Mouse (Mus musculus): Measurements from ENCODE around the gene Nupr1l. TPM values are rescaled to one million over a fixed set of nuclear protein-coding genes. Genes with fewer than 3 reads are reported as not detected.
"Not testable (repeated sequence)": the region's sequence is repeated elsewhere in the genome, so short reads cannot be mapped to it uniquely, and the experiment has no call there.

Gene Nupr1l
- polyA plus RNA-seq, 1 experiment from 2014 or later, result 3.4 TPM

DNA sequence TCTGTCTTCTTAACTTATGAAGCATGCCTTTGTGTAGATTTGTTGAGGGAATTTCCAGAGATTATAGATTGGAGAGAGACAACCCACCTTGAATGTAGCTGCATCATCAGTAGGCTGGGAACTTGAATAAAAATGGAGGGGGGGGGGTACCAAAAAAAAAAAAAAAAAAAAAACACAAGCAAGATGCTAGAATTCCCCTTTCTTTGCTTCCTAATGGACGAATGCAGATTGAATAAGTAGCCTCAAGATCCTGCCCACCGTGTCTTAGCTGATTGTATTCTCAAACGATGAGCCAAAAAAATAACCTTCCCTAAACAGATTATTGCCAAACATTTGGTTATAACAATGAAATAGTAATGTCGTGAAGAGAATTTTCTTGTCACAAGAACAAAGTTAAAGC is 565 bp upstream of the Nupr1l start:
- DNase-seq (ENCODE audit: low spot score), result no peak
- 21% methylated on average over 4 of the region's 4 CpGs for WGBS

DNA sequence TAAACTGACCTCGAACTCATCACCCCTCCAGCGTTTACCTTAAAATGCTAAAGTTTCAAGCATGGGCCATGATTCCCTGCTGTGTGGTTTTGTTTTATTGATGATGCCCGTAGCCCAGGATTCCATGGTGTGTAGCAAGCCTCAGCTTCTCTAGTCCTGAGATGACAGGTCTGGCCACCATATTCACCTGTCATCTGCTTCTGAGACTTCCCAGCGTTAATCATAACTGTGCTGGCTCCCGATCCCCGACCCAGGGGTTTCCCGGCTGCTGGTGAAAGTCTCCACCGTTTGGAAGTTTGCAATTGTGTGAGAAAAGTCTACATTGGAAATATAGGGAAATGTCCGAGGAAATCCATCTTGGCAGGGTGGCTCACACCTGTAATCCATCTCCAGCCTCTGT is 807 bp downstream of the Nupr1l start:
- no peak for DNase-seq (ENCODE audit: low spot score)
- 70% methylated on average over 9 of the region's 9 CpGs for WGBS
- no peak overlapping the region for H3K27ac ChIP-seq (replicated peaks; ENCODE audit: low read depth, low read length)

More for the DNA sequence above, 565 bp upstream of the Nupr1l start:
- ATAC-seq (ENCODE audit: low read depth), result no peak
- H3K27me3 ChIP-seq (replicated peaks; ENCODE audit: control insufficient read depth, insufficient read depth, low read length), result no peaks in the 10 kb centered on the region
- peak overlapping the region; percentile 82; the same call in 1 of the 2 replicates for H3K27ac ChIP-seq (replicated peaks; ENCODE audit: low read depth, low read length)
- H3K4me3 ChIP-seq (ENCODE audit: low read depth, low read length), result peak overlapping the region; percentile 75
- H3K9me3 ChIP-seq (ENCODE audit: control insufficient read depth, low read length), result no peaks in the 10 kb centered on the region
- H3K4me1 ChIP-seq (ENCODE audit: control insufficient read depth, insufficient read depth, low read length), result no peaks in the 10 kb centered on the region
- peak overlapping the region; percentile 89 for H3K4me2 ChIP-seq (ENCODE audit: low read depth, low read length)
- H3K36me3 ChIP-seq (ENCODE audit: control insufficient read depth, insufficient read depth, low read length), result 0 out of 2 replicates have a peak, but pooled peaks cover 6% of the 10 kb centered on the region
- H3K9ac ChIP-seq (ENCODE audit: low read depth, low read length), result peak overlapping the region; percentile 80

GRCm38 (mm10) chr5:129909591-129909990 is 1.3 kb downstream of the Nupr1l start:
- no peak overlapping the region for H3K4me3 ChIP-seq (ENCODE audit: low read depth, low read length)

More for the DNA sequence above, 807 bp downstream of the Nupr1l start:
- Histone ChIP-seq H3K4me3 (ENCODE audit: low read depth, low read length) (peak overlapping the region; percentile 75), H3K36me3 (ENCODE audit: control insufficient read depth, insufficient read depth, low read length) (no peaks in the 10 kb centered on the region), H3K9ac (ENCODE audit: low read depth, low read length) (peak overlapping the region; percentile 80), H3K27me3 (replicated peaks; ENCODE audit: control insufficient read depth, insufficient read depth, low read length) (no peaks in the 10 kb centered on the region), H3K9me3 (ENCODE audit: control insufficient read depth, low read length) (no peaks in the 10 kb centered on the region), H3K4me2 (ENCODE audit: low read depth, low read length) (peak overlapping the region; percentile 89), H3K4me1 (ENCODE audit: control insufficient read depth, insufficient read depth, low read length) (no peaks in the 10 kb centered on the region)
- no peak for ATAC-seq (ENCODE audit: low read depth)

DNA sequence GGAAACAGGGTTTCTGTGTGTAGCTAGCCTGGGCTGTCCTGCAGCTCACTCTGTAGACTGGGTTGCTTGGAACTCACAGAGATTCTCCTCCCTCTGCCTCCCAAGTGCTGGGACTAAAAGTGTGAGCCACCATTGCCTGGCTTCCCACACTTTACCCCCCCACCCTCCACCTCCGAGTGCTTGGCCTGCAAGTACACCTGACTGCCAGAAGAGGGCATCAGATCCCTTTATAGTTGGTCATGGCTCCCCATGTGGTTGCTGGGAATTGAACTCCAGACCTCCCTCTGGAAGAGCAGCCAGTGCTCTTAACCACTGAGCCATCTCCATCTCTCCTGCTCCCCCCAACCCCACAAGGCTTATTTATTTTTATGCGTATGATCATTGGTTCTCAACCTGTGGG is 5.7 kb downstream of the Nupr1l start:
- Histone ChIP-seq H3K4me1 (ENCODE audit: control insufficient read depth, insufficient read depth, low read length) (no peaks in the 10 kb centered on the region), H3K27me3 (replicated peaks; ENCODE audit: control insufficient read depth, insufficient read depth, low read length) (no peaks in the 10 kb centered on the region), H3K4me2 (ENCODE audit: low read depth, low read length) (no peak overlapping the region), H3K4me3 (ENCODE audit: low read depth, low read length) (no peak overlapping the region), H3K9ac (ENCODE audit: low read depth, low read length) (no peak overlapping the region), H3K36me3 (ENCODE audit: control insufficient read depth, insufficient read depth, low read length) (no peaks in the 10 kb centered on the region), H3K27ac (replicated peaks; ENCODE audit: low read depth, low read length) (no peak overlapping the region), H3K9me3 (ENCODE audit: control insufficient read depth, low read length) (no peaks in the 10 kb centered on the region)
- ATAC-seq (ENCODE audit: low read depth) (no peak), DNase-seq (ENCODE audit: low spot score) (no peak)
- whole genome bisulfite sequencing, result 29% methylated on average over 2 of the region's 2 CpGs

More at GRCm38 (mm10) chr5:129909591-129909990, 1.3 kb downstream of the Nupr1l start:
- DNase-seq (ENCODE audit: low spot score) (no peak), ATAC-seq (ENCODE audit: low read depth) (no peak)
- Histone ChIP-seq H3K36me3 (ENCODE audit: control insufficient read depth, insufficient read depth, low read length) (no peaks in the 10 kb centered on the region), H3K9ac (ENCODE audit: low read depth, low read length) (no peak overlapping the region), H3K9me3 (ENCODE audit: control insufficient read depth, low read length) (no peaks in the 10 kb centered on the region), H3K27ac (replicated peaks; ENCODE audit: low read depth, low read length) (no peak overlapping the region), H3K4me1 (ENCODE audit: control insufficient read depth, insufficient read depth, low read length) (no peaks in the 10 kb centered on the region), H3K4me2 (ENCODE audit: low read depth, low read length) (0 out of 2 replicates have a peak overlapping the region, but pooled peaks have one; percentile 89), H3K27me3 (replicated peaks; ENCODE audit: control insufficient read depth, insufficient read depth, low read length) (no peaks in the 10 kb centered on the region)
- WGBS, result 76% methylated on average over 7 of the region's 7 CpGs

GRCm38 (mm10) chr5:129915491-129915890 is 7.2 kb downstream of the Nupr1l start:
- H3K4me3 ChIP-seq (ENCODE audit: low read depth, low read length); H3K4me2 ChIP-seq (ENCODE audit: low read depth, low read length); H3K27me3 ChIP-seq (replicated peaks; ENCODE audit: control insufficient read depth, insufficient read depth, low read length); H3K9me3 ChIP-seq (ENCODE audit: control insufficient read depth, low read length); DNase-seq (ENCODE audit: low spot score); H3K27ac ChIP-seq (replicated peaks; ENCODE audit: low read depth, low read length); H3K4me1 ChIP-seq (ENCODE audit: control insufficient read depth, insufficient read depth, low read length); ATAC-seq (ENCODE audit: low read depth); H3K36me3 ChIP-seq (ENCODE audit: control insufficient read depth, insufficient read depth, low read length); H3K9ac ChIP-seq (ENCODE audit: low read depth, low read length): not testable (repeated sequence)
- WGBS, result 85% methylated on average over 11 of the region's 11 CpGs

DNA sequence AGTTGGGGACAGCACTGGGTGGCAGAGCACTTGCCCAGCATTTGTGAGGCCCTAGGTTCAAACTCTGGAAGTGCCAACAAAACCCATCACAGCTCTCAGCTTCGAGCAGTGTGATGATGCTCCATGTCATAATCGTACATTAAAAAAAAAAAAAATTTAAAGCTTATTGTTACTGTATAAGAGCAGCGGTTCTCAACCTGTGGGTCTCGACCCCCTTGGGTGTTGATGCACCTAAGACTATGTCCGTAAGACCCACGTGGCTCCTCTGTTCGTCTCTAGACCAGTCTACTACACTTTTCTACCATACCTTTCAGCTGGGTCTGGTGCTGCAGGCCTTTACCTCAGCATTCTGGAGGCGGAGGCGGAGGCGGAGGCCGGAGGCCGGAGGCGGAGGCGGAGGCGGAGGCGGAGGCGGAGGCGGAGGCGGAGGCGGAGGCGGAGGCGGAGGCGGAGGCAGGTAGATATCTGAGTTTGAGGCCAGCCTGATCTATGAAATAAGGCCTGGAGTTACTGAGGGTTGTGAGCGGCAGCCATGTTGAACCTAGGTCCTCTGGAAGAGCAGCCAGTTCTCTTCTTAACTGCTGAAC is 9.8 kb downstream of the Nupr1l start:
- no peak for ATAC-seq (ENCODE audit: low read depth)
- Histone ChIP-seq H3K4me3 (ENCODE audit: low read depth, low read length) (no peak overlapping the region), H3K4me1 (ENCODE audit: control insufficient read depth, insufficient read depth, low read length) (no peaks in the 10 kb centered on the region)

GRCm38 (mm10) chr5:129918752-129919151 is 10.4 kb downstream of the Nupr1l start:
- Histone ChIP-seq H3K27ac (replicated peaks; ENCODE audit: low read depth, low read length) (no peak overlapping the region), H3K27me3 (replicated peaks; ENCODE audit: control insufficient read depth, insufficient read depth, low read length) (no peaks in the 10 kb centered on the region), H3K4me3 (ENCODE audit: low read depth, low read length) (no peak overlapping the region), H3K4me1 (ENCODE audit: control insufficient read depth, insufficient read depth, low read length) (no peaks in the 10 kb centered on the region), H3K4me2 (ENCODE audit: low read depth, low read length) (no peak overlapping the region), H3K36me3 (ENCODE audit: control insufficient read depth, insufficient read depth, low read length) (no peaks in the 10 kb centered on the region), H3K9ac (ENCODE audit: low read depth, low read length) (no peak overlapping the region), H3K9me3 (ENCODE audit: control insufficient read depth, low read length) (no peaks in the 10 kb centered on the region)
- WGBS, result 79% methylated on average over 9 of the region's 9 CpGs
- DNase-seq (ENCODE audit: low spot score) (no peak), ATAC-seq (ENCODE audit: low read depth) (no peak)

More for the DNA sequence above, 9.8 kb downstream of the Nupr1l start:
- no peak for DNase-seq (ENCODE audit: low spot score)
- no peaks in the 10 kb centered on the region for H3K9me3 ChIP-seq (ENCODE audit: control insufficient read depth, low read length)
- no peak overlapping the region for H3K4me2 ChIP-seq (ENCODE audit: low read depth, low read length)
- no peak overlapping the region for H3K9ac ChIP-seq (ENCODE audit: low read depth, low read length)
- H3K36me3 ChIP-seq (ENCODE audit: control insufficient read depth, insufficient read depth, low read length), result no peaks in the 10 kb centered on the region
- no peak overlapping the region for H3K27ac ChIP-seq (replicated peaks; ENCODE audit: low read depth, low read length)
- WGBS, result 91% methylated on average over 24 of the region's 24 CpGs
- H3K27me3 ChIP-seq (replicated peaks; ENCODE audit: control insufficient read depth, insufficient read depth, low read length), result no peaks in the 10 kb centered on the region

- no peaks in the 10 kb centered on the region for H3K9me3 ChIP-seq (ENCODE audit: control insufficient read depth, low read length)
- no peak overlapping the region for H3K4me2 ChIP-seq (ENCODE audit: low read depth, low read length)
- no peak overlapping the region for H3K27ac ChIP-seq (replicated peaks; ENCODE audit: low read depth, low read length)
- DNase-seq (ENCODE audit: low spot score) (no peak), ATAC-seq (ENCODE audit: low read depth) (no peak)
- no peaks in the 10 kb centered on the region for H3K27me3 ChIP-seq (replicated peaks; ENCODE audit: control insufficient read depth, insufficient read depth, low read length)
- 69% methylated on average over 8 of the region's 8 CpGs for whole genome bisulfite sequencing
- no peak overlapping the region for H3K4me3 ChIP-seq (ENCODE audit: low read depth, low read length)
- no peaks in the 10 kb centered on the region for H3K36me3 ChIP-seq (ENCODE audit: control insufficient read depth, insufficient read depth, low read length)
- H3K9ac ChIP-seq (ENCODE audit: low read depth, low read length), result no peak overlapping the region
- H3K4me1 ChIP-seq (ENCODE audit: control insufficient read depth, insufficient read depth, low read length), result no peaks in the 10 kb centered on the region
Observed at GRCm38 (mm10) chr5:129919320-129919719, 11.0 kb downstream of the Nupr1l start.

DNA sequence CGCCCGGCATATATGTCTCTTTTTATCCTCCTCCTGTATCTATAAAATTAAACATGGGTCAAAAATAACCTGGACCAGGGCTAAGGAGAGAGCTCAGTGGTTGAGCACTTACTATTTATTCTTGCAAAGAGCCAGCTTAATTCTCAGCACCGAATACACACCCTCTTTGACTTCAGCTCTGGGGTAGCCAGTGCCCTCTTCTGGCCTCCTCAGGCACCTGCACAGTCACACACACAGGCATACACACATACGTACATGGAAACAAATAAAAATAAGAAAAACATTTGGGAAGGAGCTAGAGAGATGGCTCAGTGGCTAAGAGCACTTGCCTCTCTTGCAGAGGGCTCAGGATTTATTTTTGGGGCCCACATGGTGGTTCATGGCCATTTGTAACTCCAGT is 13.6 kb downstream of the Nupr1l start:
- no peak overlapping the region for H3K9ac ChIP-seq (ENCODE audit: low read depth, low read length)
- H3K4me2 ChIP-seq (ENCODE audit: low read depth, low read length), result no peak overlapping the region
- no peaks in the 10 kb centered on the region for H3K4me1 ChIP-seq (ENCODE audit: control insufficient read depth, insufficient read depth, low read length)
- no peaks in the 10 kb centered on the region for H3K36me3 ChIP-seq (ENCODE audit: control insufficient read depth, insufficient read depth, low read length)
- ATAC-seq (ENCODE audit: low read depth) (no peak), DNase-seq (ENCODE audit: low spot score) (no peak)
- H3K4me3 ChIP-seq (ENCODE audit: low read depth, low read length), result no peak overlapping the region
- no peaks in the 10 kb centered on the region for H3K27me3 ChIP-seq (replicated peaks; ENCODE audit: control insufficient read depth, insufficient read depth, low read length)
- no peak overlapping the region for H3K27ac ChIP-seq (replicated peaks; ENCODE audit: low read depth, low read length)
- WGBS, result 90% methylated on average over 4 of the region's 4 CpGs
- no peaks in the 10 kb centered on the region for H3K9me3 ChIP-seq (ENCODE audit: control insufficient read depth, low read length)
